Mouse (Mus musculus): ENCODE measurements around the gene Selenoo. TPM values are rescaled to one million over a fixed set of nuclear protein-coding genes. Genes with fewer than 3 reads are reported as not detected.

Gene Selenoo
- polyA plus RNA-seq (2014; fragmentation: Nextera tagmentation; extraction: Ambion mirVana) = 23.0 TPM in 2 replicates

GRCm38 (mm10) chr15:89088607-89089247 is at the start of gene Selenoo:
Gene Selenoo (plus strand): TSS chr15:89089084.
- Histone ChIP-seq H3K4me1 (ENCODE audit: control insufficient read depth, insufficient read depth, low read length) (peaks cover 7% of the 10 kb centered on the region), H3K27ac (ENCODE audit: low read depth, low read length) (peak within 1 kb of the TSS; percentile 74; the same call in 1 of the 2 replicates), H3K4me3 (ENCODE audit: low read depth, low read length) (peak within 1 kb of the TSS; percentile 97), H3K27me3 (ENCODE audit: control insufficient read depth, insufficient read depth, low read length) (no peaks in the 10 kb centered on the region), H3K9ac (ENCODE audit: low read length) (peak within 1 kb of the TSS; percentile 92), H3K9me3 (ENCODE audit: control insufficient read depth, low read length) (no peaks in the 10 kb centered on the region), H3K4me2 (ENCODE audit: low read depth) (peak within 1 kb of the TSS; percentile 100), H3K36me3 (ENCODE audit: control insufficient read depth, insufficient read depth, low read length) (peaks cover 8% of the 10 kb centered on the region)
- DNase-seq (ENCODE audit: low spot score) (peak; percentile 88), ATAC-seq (ENCODE audit: insufficient read depth, low FRiP score, low TSS enrichment) (peak; percentile 91)
- 2% methylated on average over 36 of the region's 38 CpGs for WGBS

- Histone ChIP-seq H3K27me3 (ENCODE audit: control insufficient read depth, insufficient read depth, low read length) (no peaks in the 10 kb centered on the region), H3K36me3 (ENCODE audit: control insufficient read depth, insufficient read depth, low read length) (no peaks in the 10 kb centered on the region), H3K27ac (ENCODE audit: low read depth, low read length) (no peak overlapping the region), H3K4me2 (ENCODE audit: low read depth) (no peak overlapping the region), H3K4me1 (ENCODE audit: control insufficient read depth, insufficient read depth, low read length) (no peaks in the 10 kb centered on the region), H3K4me3 (ENCODE audit: low read depth, low read length) (no peak overlapping the region), H3K9ac (ENCODE audit: low read length) (no peak overlapping the region), H3K9me3 (ENCODE audit: control insufficient read depth, low read length) (no peaks in the 10 kb centered on the region)
- DNase-seq (ENCODE audit: low spot score) = no peak
- WGBS = 80% methylated on average over 5 of the region's 5 CpGs
- no peak for ATAC-seq (ENCODE audit: insufficient read depth, low FRiP score, low TSS enrichment)
Measured at GRCm38 (mm10) chr15:89044381-89044780, 44.5 kb upstream of the Selenoo start.

- ATAC-seq (ENCODE audit: insufficient read depth, low FRiP score, low TSS enrichment) = no peak
- Histone ChIP-seq H3K9me3 (ENCODE audit: control insufficient read depth, low read length) (no peaks in the 10 kb centered on the region), H3K36me3 (ENCODE audit: control insufficient read depth, insufficient read depth, low read length) (no peaks in the 10 kb centered on the region), H3K4me3 (ENCODE audit: low read depth, low read length) (no peak overlapping the region), H3K27me3 (ENCODE audit: control insufficient read depth, insufficient read depth, low read length) (no peaks in the 10 kb centered on the region), H3K4me1 (ENCODE audit: control insufficient read depth, insufficient read depth, low read length) (no peaks in the 10 kb centered on the region), H3K9ac (ENCODE audit: low read length) (no peak overlapping the region), H3K27ac (ENCODE audit: low read depth, low read length) (no peak overlapping the region), H3K4me2 (ENCODE audit: low read depth) (no peak overlapping the region)
- 81% methylated on average over 4 of the region's 4 CpGs for WGBS
- DNase-seq (ENCODE audit: low spot score) = no peak
Measured at GRCm38 (mm10) chr15:89046356-89046755, 42.5 kb upstream of the Selenoo start.

GRCm38 (mm10) chr15:89054666-89055065 is 34.2 kb upstream of the Selenoo start:
- no peak for DNase-seq (ENCODE audit: low spot score)
- Histone ChIP-seq H3K36me3 (ENCODE audit: control insufficient read depth, insufficient read depth, low read length) (no peaks in the 10 kb centered on the region), H3K9ac (ENCODE audit: low read length) (no peak overlapping the region), H3K4me3 (ENCODE audit: low read depth, low read length) (no peak overlapping the region), H3K4me1 (ENCODE audit: control insufficient read depth, insufficient read depth, low read length) (no peaks in the 10 kb centered on the region; the same call in 1 of the 2 replicates), H3K4me2 (ENCODE audit: low read depth) (no peak overlapping the region), H3K27ac (ENCODE audit: low read depth, low read length) (no peak overlapping the region), H3K9me3 (ENCODE audit: control insufficient read depth, low read length) (no peaks in the 10 kb centered on the region), H3K27me3 (ENCODE audit: control insufficient read depth, insufficient read depth, low read length) (peaks cover 10% of the 10 kb centered on the region)
- ATAC-seq (ENCODE audit: insufficient read depth, low FRiP score, low TSS enrichment) = no peak
- 89% methylated on average over 7 of the region's 7 CpGs for WGBS

GRCm38 (mm10) chr15:89058736-89059135 is 30.1 kb upstream of the Selenoo start:
- Histone ChIP-seq H3K4me3 (ENCODE audit: low read depth, low read length) (peak overlapping the region; percentile 77), H3K27me3 (ENCODE audit: control insufficient read depth, insufficient read depth, low read length) (peaks cover 18% of the 10 kb centered on the region), H3K27ac (ENCODE audit: low read depth, low read length) (no peak overlapping the region), H3K36me3 (ENCODE audit: control insufficient read depth, insufficient read depth, low read length) (no peaks in the 10 kb centered on the region), H3K9ac (ENCODE audit: low read length) (peak overlapping the region; percentile 74; the same call in 1 of the 2 replicates), H3K4me2 (ENCODE audit: low read depth) (peak overlapping the region; percentile 86; the same call in 1 of the 2 replicates), H3K4me1 (ENCODE audit: control insufficient read depth, insufficient read depth, low read length) (no peaks in the 10 kb centered on the region; the same call in 1 of the 2 replicates), H3K9me3 (ENCODE audit: control insufficient read depth, low read length) (no peaks in the 10 kb centered on the region)
- DNase-seq (ENCODE audit: low spot score) (no peak), ATAC-seq (ENCODE audit: insufficient read depth, low FRiP score, low TSS enrichment) (no peak)
- WGBS = 32% methylated on average over 6 of the region's 6 CpGs

- ATAC-seq (ENCODE audit: insufficient read depth, low FRiP score, low TSS enrichment) (no peak), DNase-seq (ENCODE audit: low spot score) (peak; percentile 43)
- H3K4me2 ChIP-seq (ENCODE audit: low read depth) = peak within 1 kb of the TSS; percentile 86
- peak within 1 kb of the TSS; percentile 74 for H3K9ac ChIP-seq (ENCODE audit: low read length)
- no peaks in the 10 kb centered on the region for H3K9me3 ChIP-seq (ENCODE audit: control insufficient read depth, low read length)
- under 1% methylated on average over 41 of the region's 57 CpGs for WGBS
- H3K36me3 ChIP-seq (ENCODE audit: control insufficient read depth, insufficient read depth, low read length) = no peaks in the 10 kb centered on the region
- H3K4me3 ChIP-seq (ENCODE audit: low read depth, low read length) = peak within 1 kb of the TSS; percentile 77
- peaks cover 18% of the 10 kb centered on the region for H3K27me3 ChIP-seq (ENCODE audit: control insufficient read depth, insufficient read depth, low read length)
- H3K27ac ChIP-seq (ENCODE audit: low read depth, low read length) = no peak within 1 kb of the TSS
- no peaks in the 10 kb centered on the region; the same call in 1 of the 2 replicates for H3K4me1 ChIP-seq (ENCODE audit: control insufficient read depth, insufficient read depth, low read length)
Measured at GRCm38 (mm10) chr15:89059161-89059931, 29.5 kb upstream of the Selenoo start, which contains the start of gene Panx2. Gene Panx2 (plus strand): TSS chr15:89059734.

- peak overlapping the region; percentile 77 for H3K4me3 ChIP-seq (ENCODE audit: low read depth, low read length)
- no peaks in the 10 kb centered on the region; the same call in 1 of the 2 replicates for H3K4me1 ChIP-seq (ENCODE audit: control insufficient read depth, insufficient read depth, low read length)
- ATAC-seq (ENCODE audit: insufficient read depth, low FRiP score, low TSS enrichment) (peak; percentile 50; the same call in 1 of the 2 replicates), DNase-seq (ENCODE audit: low spot score) (peak; percentile 51)
- peaks cover 18% of the 10 kb centered on the region for H3K27me3 ChIP-seq (ENCODE audit: control insufficient read depth, insufficient read depth, low read length)
- no peaks in the 10 kb centered on the region for H3K36me3 ChIP-seq (ENCODE audit: control insufficient read depth, insufficient read depth, low read length)
- no peak overlapping the region for H3K27ac ChIP-seq (ENCODE audit: low read depth, low read length)
- H3K9ac ChIP-seq (ENCODE audit: low read length) = peak overlapping the region; percentile 74
- no peaks in the 10 kb centered on the region for H3K9me3 ChIP-seq (ENCODE audit: control insufficient read depth, low read length)
- peak overlapping the region; percentile 86 for H3K4me2 ChIP-seq (ENCODE audit: low read depth)
- WGBS = 3% methylated on average over 26 of the region's 48 CpGs
Measured at GRCm38 (mm10) chr15:89060032-89060681, 28.7 kb upstream of the Selenoo start.

- ATAC-seq (ENCODE audit: insufficient read depth, low FRiP score, low TSS enrichment) = no peak
- 84% methylated on average over 12 of the region's 12 CpGs for WGBS
- peak overlapping the region; percentile 86; the same call in 1 of the 2 replicates for H3K4me2 ChIP-seq (ENCODE audit: low read depth)
Measured at GRCm38 (mm10) chr15:89060811-89061460, 27.9 kb upstream of the Selenoo start.

More at GRCm38 (mm10) chr15:89060811-89061460, 27.9 kb upstream of the Selenoo start:
- Histone ChIP-seq H3K4me1 (ENCODE audit: control insufficient read depth, insufficient read depth, low read length) (no peaks in the 10 kb centered on the region; the same call in 1 of the 2 replicates), H3K27ac (ENCODE audit: low read depth, low read length) (no peak overlapping the region), H3K4me3 (ENCODE audit: low read depth, low read length) (no peak overlapping the region), H3K36me3 (ENCODE audit: control insufficient read depth, insufficient read depth, low read length) (no peaks in the 10 kb centered on the region), H3K27me3 (ENCODE audit: control insufficient read depth, insufficient read depth, low read length) (peaks cover 18% of the 10 kb centered on the region), H3K9me3 (ENCODE audit: control insufficient read depth, low read length) (no peaks in the 10 kb centered on the region), H3K9ac (ENCODE audit: low read length) (no peak overlapping the region)
- DNase-seq (ENCODE audit: low spot score) = no peak
